Mouse (Mus musculus) MEL (cell line): ENCODE measurements around the gene Diras1.

ENCODE experiments used
- EP300 ChIP-seq, 2 experiments: IDR thresholded peaks; 2 replicates each; pipeline ENCODE4 v1.6.1; 2011; ENCODE audit warnings: improper control_type of control experiment in 2 of 2, low read length in 2 of 2, low read depth in 1 of 2, mild to moderate bottlenecking in 1 of 2
- GATA1 ChIP-seq: IDR thresholded peaks from 2 replicates; pipeline ENCODE4 v1.6.1; 2011; ENCODE audit warnings: low read depth, low read length, improper control_type of control experiment
- HCFC1 ChIP-seq: IDR thresholded peaks from 2 replicates; pipeline ENCODE4 v1.6.1; 2012; ENCODE audit warnings: low read depth, mild to moderate bottlenecking, inconsistent platforms, low read length, improper control_type of control experiment, moderate library complexity
- POLR2A ChIP-seq, 2 experiments: IDR thresholded peaks; 2 replicates each; pipeline ENCODE4 v1.6.1; 2011 to 2012; ENCODE audit warnings: low read length in 2 of 2, mild to moderate bottlenecking in 2 of 2, control low read depth in 1 of 2, improper control_type of control experiment in 1 of 2, low read depth in 1 of 2, moderate library complexity in 1 of 2; ENCODE audit not compliant: control insufficient read depth in 1 of 2, insufficient read depth in 1 of 2, poor library complexity in 1 of 2
- RCOR1 ChIP-seq: IDR thresholded peaks from 2 replicates; pipeline ENCODE4 v1.6.1; 2012; ENCODE audit warnings: low read depth, mild to moderate bottlenecking, inconsistent platforms, low read length, improper control_type of control experiment
- USF2 ChIP-seq, 2 experiments: IDR thresholded peaks; 2 replicates each; pipeline ENCODE4 v1.6.1; 2011 to 2012; ENCODE audit warnings: improper control_type of control experiment in 2 of 2, low read length in 2 of 2, borderline replicate concordance in 1 of 2, inconsistent platforms in 1 of 2, low read depth in 1 of 2, mild to moderate bottlenecking in 1 of 2; ENCODE audit not compliant: insufficient read depth in 1 of 2
- ZMIZ1 ChIP-seq: IDR thresholded peaks from 2 replicates; pipeline ENCODE4 v1.6.1; 2012; ENCODE audit warnings: low read depth, mild to moderate bottlenecking, inconsistent platforms, low read length, improper control_type of control experiment, moderate library complexity

GRCm38 (mm10) chr10:81029031-81029430 is 3.6 kb upstream of the Diras1 start:
- TF ChIP-seq USF2 (IDR thresholded peaks at IDR 0.05; ENCODE audit: borderline replicate concordance in 1 of 2, insufficient read depth in 1 of 2, low read depth in 1 of 2, low read length in 2 of 2) (no peak), RCOR1 (no peak), POLR2A (IDR thresholded peaks at IDR 0.05; ENCODE audit: control insufficient read depth in 1 of 2, insufficient read depth in 1 of 2, low read depth in 1 of 2, low read length in 2 of 2, poor library complexity in 1 of 2) (no peak), HCFC1 (no peak), GATA1 (no peak), ZMIZ1 (no peak), EP300 (IDR thresholded peaks at IDR 0.05; ENCODE audit: low read depth in 1 of 2, low read length in 2 of 2) (no peak)
